Mouse (Mus musculus) embryonic fibroblast, embryonic 13.5 days (primary cell): ENCODE measurements around the gene Polr2h. TPM values are rescaled to one million over a fixed set of nuclear protein-coding genes. Genes with fewer than 3 reads are reported as not detected.

Experiments
- H3K27ac ChIP-seq: 2 replicates; pipeline ENCODE4 v1.5.1; 2012; ENCODE audit warnings: low read length, control low read depth, inconsistent platforms; ENCODE audit not compliant: insufficient read depth
- H3K4me1 ChIP-seq: 2 replicates; pipeline ENCODE4 v1.6.1; 2011; ENCODE audit warnings: low read length; ENCODE audit not compliant: control insufficient read depth, insufficient read depth
- H3K4me3 ChIP-seq: 2 replicates; pipeline ENCODE4 v1.5.1; 2011; ENCODE audit warnings: mild to moderate bottlenecking, control low read depth, low read length; ENCODE audit not compliant: insufficient read depth
- CTCF ChIP-seq: IDR thresholded peaks from 2 replicates; pipeline ENCODE4 v1.5.1; 2011; ENCODE audit warnings: mild to moderate bottlenecking, control low read depth, low read length, moderate library complexity, borderline replicate concordance; ENCODE audit not compliant: insufficient read depth
- POLR2A ChIP-seq: IDR thresholded peaks from 2 replicates; pipeline ENCODE4 v1.6.1; 2011; ENCODE audit warnings: low read depth, mild to moderate bottlenecking, control low read depth, low read length, moderate library complexity
- polyA plus RNA-seq: library from polyadenylated mRNA; stranded (reverse); fragments of >200 nt; gene quantifications from 2 replicates; pipeline ENCODE4 v1.2.4, GENCODE M21; 2011; ENCODE audit warnings: low read depth; ENCODE audit not compliant: missing spikeins, insufficient read length

The Polr2h gene
- polyA plus RNA-seq, 1 experiment, result 38.8 TPM

DNA sequence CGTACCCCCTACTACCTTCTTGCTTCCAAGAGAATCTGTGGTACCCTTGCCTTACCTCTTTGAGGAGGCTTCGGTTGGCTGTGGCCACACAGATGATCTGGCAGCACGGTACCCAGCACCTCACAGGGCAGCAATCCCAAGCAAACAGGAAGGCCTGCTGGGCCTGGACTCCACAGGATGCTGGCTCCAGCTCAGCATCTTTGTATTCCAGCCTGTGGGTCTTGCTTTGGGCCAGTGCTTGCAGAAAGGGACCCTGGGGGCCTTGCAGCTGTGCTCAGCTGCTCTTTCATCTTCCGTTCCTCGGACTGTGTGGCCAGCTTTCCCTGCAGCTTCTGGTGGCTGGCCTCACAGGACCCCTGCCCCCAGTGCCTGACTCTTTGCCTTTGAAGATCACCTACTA, 17.4 kb upstream of the Polr2h start:
- no peak for TF ChIP-seq CTCF
- Histone ChIP-seq H3K27ac (no peak overlapping the region), H3K4me3 (no peak overlapping the region), H3K4me1 (peaks cover 4% of the 10 kb centered on the region; the same call in 1 of the 2 replicates)

DNA sequence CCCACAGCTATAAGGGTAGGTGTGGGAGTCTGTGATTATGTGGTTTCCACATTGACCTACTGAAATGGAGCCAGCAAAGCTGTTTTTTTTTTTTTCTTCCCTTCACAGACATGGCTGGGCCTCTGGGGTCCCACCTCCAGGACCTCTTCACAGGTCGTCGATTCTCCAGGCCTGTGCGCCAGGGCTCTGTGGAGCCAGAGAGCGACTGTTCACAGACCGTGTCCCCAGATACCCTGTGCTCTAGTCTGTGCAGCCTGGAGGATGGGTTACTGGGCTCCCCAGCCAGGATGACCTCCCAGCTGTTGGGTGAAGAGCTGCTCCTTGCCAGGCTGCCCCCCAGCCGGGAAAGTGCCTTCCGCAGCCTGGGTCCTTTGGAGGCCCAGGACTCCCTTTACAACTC, 16.1 kb upstream of the Polr2h start:
- Histone ChIP-seq H3K27ac (peak overlapping the region; percentile 16; the same call in 1 of the 2 replicates), H3K4me1 (peaks cover 4% of the 10 kb centered on the region; the same call in 1 of the 2 replicates), H3K4me3 (no peak overlapping the region)
- TF ChIP-seq CTCF, result no peak
- TF ChIP-seq POLR2A, result no peak

GRCm38 (mm10) chr16:20701729-20702521, 15.5 kb upstream of the Polr2h start:
- no peak overlapping the region for H3K4me3 ChIP-seq
- no peak for TF ChIP-seq CTCF
- no peak for TF ChIP-seq POLR2A
- peak overlapping the region; percentile 16 for H3K27ac ChIP-seq

GRCm38 (mm10) chr16:20702522-20702893, 15.0 kb upstream of the Polr2h start:
- H3K27ac ChIP-seq, result no peak overlapping the region
- H3K4me3 ChIP-seq, result no peak overlapping the region
- TF ChIP-seq POLR2A (no peak), CTCF (no peak)
- H3K4me1 ChIP-seq, result peaks cover 4% of the 10 kb centered on the region; the same call in 1 of the 2 replicates

More at GRCm38 (mm10) chr16:20701729-20702521, 15.5 kb upstream of the Polr2h start:
- H3K4me1 ChIP-seq, result peaks cover 4% of the 10 kb centered on the region; the same call in 1 of the 2 replicates

GRCm38 (mm10) chr16:20703071-20703470, 14.4 kb upstream of the Polr2h start:
- H3K4me3 ChIP-seq, result no peak overlapping the region
- no peak overlapping the region for H3K27ac ChIP-seq
- TF ChIP-seq CTCF (no peak), POLR2A (no peak)
- H3K4me1 ChIP-seq, result peaks cover 4% of the 10 kb centered on the region; the same call in 1 of the 2 replicates

DNA sequence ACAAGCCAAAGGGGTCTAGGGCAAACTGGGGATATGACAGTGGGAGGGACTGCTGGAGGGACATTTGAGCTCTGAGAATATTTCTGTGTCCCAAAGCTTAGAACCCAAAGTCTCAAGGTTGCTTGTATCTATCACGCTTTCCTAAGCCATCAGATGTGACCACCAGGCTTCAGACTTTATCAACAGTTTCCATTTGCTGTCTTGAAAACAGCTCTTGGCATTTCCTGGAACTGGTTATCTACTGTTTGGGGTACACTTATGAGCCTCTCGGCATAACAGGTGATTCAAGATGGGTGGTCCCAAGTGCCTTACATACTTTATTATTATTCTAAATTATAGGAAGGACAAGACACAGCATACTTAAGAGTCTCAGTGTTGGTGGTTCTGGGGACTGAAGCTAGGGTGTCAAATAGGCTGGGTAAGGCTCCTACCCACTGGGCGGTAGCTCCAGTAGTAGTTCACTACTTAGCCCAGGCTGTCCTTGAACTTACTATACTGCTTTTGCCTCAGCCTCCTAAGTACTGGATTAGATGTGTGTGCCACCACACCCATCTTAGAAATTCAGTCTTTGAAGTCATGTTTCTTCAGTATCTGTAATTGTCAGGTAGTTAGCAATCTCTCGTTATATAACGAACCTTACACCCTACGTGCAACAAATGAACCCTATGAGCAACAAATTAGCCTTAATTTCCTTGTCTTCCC, 13.6 kb upstream of the Polr2h start:
- no peak overlapping the region for H3K4me3 ChIP-seq
- TF ChIP-seq POLR2A (no peak), CTCF (no peak)
- peaks cover 4% of the 10 kb centered on the region; the same call in 1 of the 2 replicates for H3K4me1 ChIP-seq
- no peak overlapping the region for H3K27ac ChIP-seq

- TF ChIP-seq CTCF, result no peak
- TF ChIP-seq POLR2A, result no peak
- Histone ChIP-seq H3K27ac (no peak overlapping the region), H3K4me1 (peaks cover 4% of the 10 kb centered on the region; the same call in 1 of the 2 replicates), H3K4me3 (no peak overlapping the region)
These were observed 11.7 kb upstream of the Polr2h start for GRCm38 (mm10) chr16:20705786-20706185.

DNA sequence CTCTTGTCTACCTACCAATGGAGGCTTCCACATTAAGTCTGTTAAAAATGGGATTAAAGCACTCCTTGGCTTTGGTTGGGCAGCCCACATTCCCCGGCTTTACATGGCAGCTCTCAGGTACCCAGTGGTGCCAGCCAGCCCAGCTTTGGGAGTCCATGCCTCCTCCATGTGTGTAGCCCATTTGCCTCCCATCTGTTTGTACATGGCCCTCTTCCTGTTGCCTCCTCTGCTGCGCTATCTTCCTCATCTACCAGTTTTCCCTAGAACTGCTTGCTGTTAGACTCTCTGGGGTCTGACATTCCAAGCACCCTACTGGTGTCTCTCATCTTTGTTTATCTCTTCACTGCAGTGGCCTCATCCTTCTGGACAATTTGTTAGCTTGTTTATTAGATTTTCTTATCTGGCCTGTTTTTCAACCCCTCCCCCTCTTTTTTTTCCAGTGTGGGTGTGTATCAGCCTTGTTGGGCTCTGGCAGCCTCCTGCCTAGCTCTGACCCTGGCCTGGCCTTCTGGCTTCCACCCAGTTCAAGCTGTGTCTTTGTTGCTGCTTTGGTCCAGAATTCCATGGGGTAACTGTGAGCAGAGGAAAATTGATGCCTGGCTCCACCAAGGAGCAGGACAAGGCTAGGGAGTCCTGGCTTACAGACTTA, 10.9 kb upstream of the Polr2h start:
- Histone ChIP-seq H3K27ac (no peak overlapping the region), H3K4me1 (peaks cover 4% of the 10 kb centered on the region; the same call in 1 of the 2 replicates), H3K4me3 (no peak overlapping the region)
- TF ChIP-seq POLR2A (no peak), CTCF (no peak)

DNA sequence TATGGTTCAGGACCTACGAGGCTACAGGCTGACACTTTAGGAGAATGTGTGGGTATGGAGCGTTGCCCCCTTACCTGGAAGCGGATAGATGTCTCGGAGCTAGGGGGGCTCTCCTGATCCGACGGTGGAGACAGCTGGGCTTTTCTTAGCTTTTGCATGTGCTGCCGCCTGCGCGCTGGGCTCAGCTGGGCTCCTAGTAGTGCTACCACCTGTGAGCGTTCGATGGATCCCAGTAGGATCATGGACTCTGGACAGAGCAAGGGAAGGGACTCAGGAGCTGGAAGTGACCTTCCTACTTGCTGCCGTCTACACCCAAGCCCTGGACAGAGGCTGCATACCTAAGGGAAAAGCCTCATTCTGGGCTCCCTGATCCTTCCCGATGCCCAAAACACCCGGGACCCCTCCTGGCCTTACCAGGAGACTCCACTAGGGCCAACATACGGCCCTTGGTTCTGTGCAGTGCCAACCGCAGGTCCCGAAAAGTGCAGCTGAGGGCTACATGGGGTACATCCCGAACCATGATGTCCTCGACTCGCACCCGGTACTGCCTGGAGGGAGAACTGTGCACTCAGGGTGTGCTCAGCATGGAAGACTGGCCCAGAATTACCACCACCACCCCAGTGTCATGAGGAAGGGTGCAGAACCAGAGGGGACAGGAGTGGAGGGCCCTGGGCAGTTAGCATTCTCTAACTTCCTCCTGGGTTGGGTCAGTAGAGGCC, 9.1 kb upstream of the Polr2h start:
- TF ChIP-seq POLR2A (no peak), CTCF (no peak)
- Histone ChIP-seq H3K4me1 (no peaks in the 10 kb centered on the region), H3K27ac (no peak overlapping the region), H3K4me3 (no peak overlapping the region)
